Mouse (Mus musculus) right cerebral cortex, postnatal 10 days (tissue): ENCODE results near the gene Cfap97.
A peak's percentile ranks its signal among the peaks of the same experiment; 100 is the strongest.
"Not testable (repeated sequence)": the region's sequence is repeated elsewhere in the genome, so short reads cannot be mapped to it uniquely, and the experiment has no call there.

Experiments
- DNase-seq, 2 experiments: peaks; one replicate each; pipeline ENCODE4 v3.0.0; 2021; ENCODE audit warnings: low spot score in 2 of 2

Gene Cfap97

DNA sequence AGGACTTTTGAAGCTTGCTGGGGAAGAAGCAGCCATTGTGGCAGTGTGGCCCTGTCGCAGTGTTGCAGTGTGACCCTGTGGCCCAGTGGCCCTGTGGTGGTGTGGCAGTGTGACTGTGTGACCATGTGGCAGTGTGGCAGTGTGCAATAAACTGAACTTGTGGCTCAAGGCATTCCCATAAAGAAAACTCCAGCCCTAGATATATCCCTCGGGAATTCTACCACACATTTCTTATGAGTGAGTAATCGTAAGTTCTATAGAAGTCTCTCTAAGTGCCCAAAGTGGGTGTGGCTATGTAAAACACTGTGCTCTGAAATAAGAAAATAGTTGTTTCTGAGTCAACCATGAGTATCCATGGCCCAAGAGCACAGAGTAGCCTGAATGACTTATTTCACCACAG, 73.9 kb downstream of the Cfap97 start:
- DNase-seq: no peak

DNA sequence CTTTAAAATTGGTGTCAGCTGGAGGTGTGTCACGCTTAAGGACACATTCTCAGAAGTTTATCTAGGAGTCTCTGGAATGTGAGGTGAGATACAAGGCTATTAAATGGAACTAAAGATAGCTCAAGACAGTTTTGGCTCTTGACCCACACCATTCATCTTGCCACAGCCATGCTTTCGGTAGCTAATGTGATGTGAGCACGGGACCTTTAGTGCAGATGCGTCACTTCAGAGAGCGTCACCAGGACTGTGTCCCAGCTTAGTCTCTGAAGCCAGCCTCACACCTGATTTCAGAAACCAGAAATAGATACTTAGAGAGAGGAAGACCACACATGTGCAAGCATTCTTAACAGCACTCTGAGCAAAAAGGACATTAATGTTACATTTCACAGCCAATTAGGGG, 75.1 kb downstream of the Cfap97 start:
- no peak for DNase-seq

DNA sequence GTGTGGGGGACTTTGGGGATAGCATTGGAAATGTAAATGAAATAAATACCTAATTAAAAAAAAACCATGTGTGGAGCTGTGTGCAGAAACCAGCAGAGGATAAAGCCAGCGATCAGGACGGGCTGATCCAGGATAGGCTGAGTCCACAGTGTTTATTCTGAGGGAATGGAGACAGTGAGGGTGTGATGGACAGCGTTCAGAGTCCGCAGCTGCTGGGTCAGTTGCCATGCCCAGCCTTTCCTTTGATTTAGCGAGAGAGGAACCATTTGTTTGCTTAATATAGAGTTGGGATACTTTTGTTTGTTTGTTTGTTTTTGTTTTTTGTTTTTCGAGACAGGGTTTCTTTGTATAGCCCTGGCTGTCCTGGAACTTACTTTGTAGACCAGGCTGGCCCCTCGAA, 80.4 kb downstream of the Cfap97 start:
- DNase-seq: not testable (repeated sequence)

DNA sequence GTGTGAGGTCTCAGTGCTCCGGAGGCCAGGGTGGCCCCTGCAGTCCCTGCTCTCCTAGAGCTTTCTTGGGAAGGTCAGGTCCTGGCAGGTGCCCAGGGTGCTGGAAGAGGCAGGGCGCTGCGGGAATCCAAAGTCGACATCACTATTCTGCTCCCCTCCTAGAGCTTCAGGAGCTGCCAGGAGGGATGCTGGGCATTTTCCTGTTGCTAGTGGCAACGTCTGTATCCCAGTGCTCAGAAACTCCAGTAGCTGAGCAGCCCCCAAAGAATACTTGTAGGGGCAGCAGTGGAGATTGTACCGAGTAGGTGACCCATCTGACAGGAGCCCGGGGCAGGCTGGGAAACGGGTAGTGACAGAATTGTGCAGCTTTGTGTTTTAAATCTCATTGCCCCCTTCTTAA, 81.2 kb downstream of the Cfap97 start:
- DNase-seq: peak; percentile 64 to 71

DNA sequence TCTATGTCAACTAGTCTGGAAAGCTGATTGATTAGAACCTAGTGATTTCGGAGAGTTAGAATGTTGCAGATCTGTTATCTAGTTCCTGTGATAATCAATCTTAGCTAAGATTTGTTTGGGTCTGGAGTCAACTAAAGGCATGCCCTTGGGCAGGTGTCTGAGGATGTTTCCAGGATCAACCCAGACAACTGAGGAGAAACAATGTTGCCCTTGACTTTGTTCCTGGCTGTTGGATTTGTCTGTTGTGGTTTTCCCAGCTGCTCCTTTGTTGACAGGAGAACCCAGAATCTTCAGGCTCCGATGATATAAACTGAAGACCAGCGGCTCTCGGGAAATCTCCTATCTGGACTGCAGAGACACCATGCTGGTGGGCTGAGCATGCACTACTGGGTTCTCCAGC, 83.2 kb downstream of the Cfap97 start:
- DNase-seq: no peak

DNA sequence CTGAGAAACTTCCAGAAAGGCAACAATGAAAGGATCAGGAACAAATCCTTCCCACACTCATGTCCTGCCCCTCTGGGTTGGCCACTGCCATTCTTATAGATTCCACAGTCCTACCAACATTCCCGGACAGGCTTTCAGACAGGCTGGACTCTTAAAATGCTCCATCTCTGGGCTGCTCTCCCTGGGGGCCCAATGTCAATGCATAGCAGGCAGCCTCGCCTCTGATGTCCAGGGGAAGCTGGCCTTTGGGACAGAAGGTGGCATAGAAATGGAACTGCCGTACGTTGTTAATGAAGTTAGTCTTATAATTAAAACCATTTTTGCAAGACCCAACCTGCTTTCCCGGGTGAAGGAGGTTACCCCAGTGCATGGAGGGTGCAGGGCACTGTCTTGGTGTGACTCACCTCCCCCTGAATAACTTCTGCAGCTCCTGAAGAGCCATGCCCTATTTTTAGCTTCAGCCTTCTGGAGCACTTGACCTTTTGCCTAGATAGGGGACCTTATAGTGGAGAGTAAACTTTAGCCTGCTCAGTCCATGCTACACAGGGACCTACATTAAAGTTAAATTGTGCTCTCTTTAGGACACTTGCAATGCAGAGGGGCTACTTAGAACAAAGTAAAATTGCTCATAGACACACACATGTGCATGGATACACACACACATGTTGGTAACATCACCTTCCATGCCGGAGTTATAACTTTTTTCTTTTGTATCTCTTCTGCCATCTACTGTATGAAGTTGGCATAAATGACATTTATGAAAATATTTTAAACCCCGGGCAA, 85.1 kb downstream of the Cfap97 start:
- no peak for DNase-seq

DNA sequence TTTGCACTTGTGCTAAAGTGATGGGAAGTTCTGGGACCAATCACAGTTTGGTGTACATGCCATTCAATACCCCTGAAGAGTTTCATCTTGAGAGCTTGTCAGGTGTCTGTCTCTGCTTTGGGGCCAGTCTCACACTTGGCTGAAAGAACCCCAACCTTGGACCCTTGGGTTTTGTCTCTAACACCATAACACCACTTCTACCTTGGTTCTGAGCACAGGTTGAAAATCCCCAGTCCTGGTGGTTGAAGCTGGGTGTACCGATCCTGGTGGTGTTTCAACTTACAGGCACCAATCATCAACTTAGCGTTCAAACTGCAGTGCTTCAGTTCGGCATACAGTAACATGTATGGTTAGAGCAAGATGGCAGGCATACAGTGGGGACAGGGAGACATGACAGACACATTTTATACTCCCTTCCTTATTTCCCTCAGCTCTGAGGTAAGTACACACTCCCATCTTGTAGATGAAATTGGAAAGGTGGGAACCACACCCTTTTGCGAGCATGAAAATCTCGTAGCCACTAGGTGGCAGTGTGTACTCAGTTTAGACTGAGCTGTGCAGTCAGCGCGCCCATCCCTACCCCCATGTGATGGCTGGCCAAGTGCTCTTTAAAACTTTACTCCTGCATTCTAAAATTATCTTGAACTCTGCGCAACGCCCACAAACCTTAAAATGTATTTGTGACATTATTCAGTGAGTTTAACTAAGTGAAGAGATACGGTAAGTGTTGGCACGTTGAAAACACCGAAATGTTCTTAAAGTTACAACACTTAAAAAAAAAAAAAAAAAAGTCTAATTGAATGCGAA, 90.2 kb downstream of the Cfap97 start:
- DNase-seq: peak; percentile 75 to 86

DNA sequence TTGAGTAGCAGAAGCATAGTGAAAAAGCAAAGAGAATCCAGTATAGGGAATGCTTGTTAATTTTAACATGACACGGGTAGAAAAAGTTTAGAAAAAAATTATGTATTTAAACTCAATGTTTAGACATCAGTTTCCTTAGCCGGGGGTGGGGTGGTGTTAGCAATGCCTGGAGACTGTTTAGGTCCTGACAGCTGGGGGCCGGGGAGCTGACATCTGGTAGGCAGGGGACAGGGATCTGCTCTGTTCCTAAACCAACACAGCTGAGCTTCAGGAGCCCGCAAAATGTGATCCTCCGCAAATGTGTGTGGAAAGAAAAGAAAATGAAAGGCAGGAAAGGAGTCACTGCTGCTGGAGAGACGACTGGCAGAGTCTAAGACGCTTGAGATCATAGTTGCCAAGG, 91.4 kb downstream of the Cfap97 start:
- DNase-seq: no peak
